Mouse (Mus musculus) heart, postnatal 0 days (tissue): ENCODE data around the gene Elavl3.

ENCODE experiments used
- CTCF ChIP-seq: IDR thresholded peaks from 2 replicates; pipeline ENCODE4 v1.5.1; 2016; ENCODE audit warnings: antibody characterized with exemption, control low read depth, low read depth
- EP300 ChIP-seq: IDR thresholded peaks from 2 replicates; pipeline ENCODE4 v1.6.1; 2016; ENCODE audit warnings: antibody characterized with exemption, low read depth

- TF ChIP-seq EP300 (no peak), CTCF (no peak)
Measured at GRCm38 (mm10) chr9:22037826-22038225, 14.0 kb downstream of the Elavl3 start.
